Comparison of ENCODE assay signal across 8 mouse cellular contexts in genomic region chr4:21878776-21879175, GRCm38 (mm10). TPM values are rescaled to one million over a fixed set of nuclear protein-coding genes. Genes with fewer than 3 reads are reported as not detected.
DNase-seq lines count a peak whose midpoint lies in the region; ATAC-seq and TF ChIP-seq lines count a peak whose summit lies in the region.

No protein-coding gene starts in this region.

- no peaks in the 10 kb centered on the region for H3K9me3 ChIP-seq in kidney, embryonic 16.5 days (ENCODE audit: low read length)
- H3K9me3 ChIP-seq in intestine, embryonic 14.5 days (ENCODE audit: control insufficient read depth, low read length): no peaks in the 10 kb centered on the region
- H3K9me3 ChIP-seq in midbrain, postnatal 0 days (ENCODE audit: low read length): no peaks in the 10 kb centered on the region

- peak overlapping the region; percentile 64 for H3K4me2 ChIP-seq in kidney, embryonic 16.5 days (replicated peaks; ENCODE audit: low read depth, low read length)
- peak overlapping the region; percentile 74 for H3K4me2 ChIP-seq in intestine, embryonic 14.5 days (ENCODE audit: low read length)
- H3K4me2 ChIP-seq in midbrain, postnatal 0 days (ENCODE audit: low read depth, low read length, poor library complexity, severe bottlenecking): peak overlapping the region; percentile 63

- H3K9ac ChIP-seq in kidney, embryonic 16.5 days (replicated peaks; ENCODE audit: low read length): no peak overlapping the region; the same call in 1 of the 2 replicates
- peak overlapping the region; percentile 74 for H3K9ac ChIP-seq in intestine, embryonic 14.5 days (ENCODE audit: low read length)
- no peak overlapping the region for H3K9ac ChIP-seq in midbrain, postnatal 0 days (replicated peaks; ENCODE audit: low read length, poor library complexity, severe bottlenecking)

- peaks cover 9% of the 10 kb centered on the region for H3K36me3 ChIP-seq in kidney, embryonic 16.5 days (ENCODE audit: insufficient read depth, low read length)
- H3K36me3 ChIP-seq in intestine, embryonic 14.5 days (ENCODE audit: control insufficient read depth, insufficient read depth, low read length): peaks cover 31% of the 10 kb centered on the region
- peaks cover 9% of the 10 kb centered on the region for H3K36me3 ChIP-seq in midbrain, postnatal 0 days (ENCODE audit: insufficient read depth, low read length)

- H3K4me3 ChIP-seq in kidney, embryonic 16.5 days (ENCODE audit: low read length): peak overlapping the region; percentile 84
- peak overlapping the region; percentile 64 for H3K4me3 ChIP-seq in intestine, embryonic 14.5 days (ENCODE audit: low read depth, low read length)
- H3K4me3 ChIP-seq in midbrain, postnatal 0 days (ENCODE audit: low read depth, low read length): peak overlapping the region; percentile 76

- no peak for TF ChIP-seq CTCF in midbrain, postnatal 0 days (IDR thresholded peaks at IDR 0.05)

- peaks cover 8% of the 10 kb centered on the region; the same call in 1 of the 2 replicates for H3K4me1 ChIP-seq in kidney, embryonic 16.5 days (ENCODE audit: insufficient read depth, low read length)
- H3K4me1 ChIP-seq in intestine, embryonic 14.5 days (replicated peaks; ENCODE audit: control insufficient read depth, insufficient read depth, low read length): peaks cover 9% of the 10 kb centered on the region; the same call in 1 of the 2 replicates
- no peaks in the 10 kb centered on the region for H3K4me1 ChIP-seq in midbrain, postnatal 0 days (ENCODE audit: insufficient read depth, low read length)

- no peak for ATAC-seq in kidney, embryonic 16.5 days (ENCODE audit: low FRiP score, low TSS enrichment)
- no peak for ATAC-seq in intestine, embryonic 14.5 days (replicated peaks; ENCODE audit: low FRiP score, low TSS enrichment, low read depth)
- no peak for ATAC-seq in midbrain, postnatal 0 days (ENCODE audit: low FRiP score)

- H3K27ac ChIP-seq in kidney, embryonic 16.5 days (ENCODE audit: low read length): no peak overlapping the region
- 0 out of 2 replicates have a peak overlapping the region, but pooled peaks have one; percentile 36 for H3K27ac ChIP-seq in intestine, embryonic 14.5 days (ENCODE audit: low read depth)
- no peak overlapping the region for H3K27ac ChIP-seq in midbrain, postnatal 0 days (ENCODE audit: low read depth, low read length)

- no peaks in the 10 kb centered on the region for H3K27me3 ChIP-seq in kidney, embryonic 16.5 days (ENCODE audit: insufficient read depth, low read length)
- H3K27me3 ChIP-seq in intestine, embryonic 14.5 days (replicated peaks; ENCODE audit: control insufficient read depth, insufficient read depth, low read length): no peaks in the 10 kb centered on the region
- H3K27me3 ChIP-seq in midbrain, postnatal 0 days (ENCODE audit: insufficient read depth, low read length): no peaks in the 10 kb centered on the region

- WGBS in kidney, embryonic 16.5 days: 17% methylated on average over 6 of the region's 6 CpGs
- 12% methylated on average over 6 of the region's 6 CpGs for WGBS in intestine, embryonic 14.5 days
- WGBS in midbrain, postnatal 0 days: 31% methylated on average over 6 of the region's 6 CpGs

- no peak for DNase-seq in kidney, postnatal 14 days
- peak; percentile 5 for DNase-seq in embryo, embryonic 9.5 days (ENCODE audit: extremely low spot score)
- DNase-seq in intestine, embryonic 14.5 days (ENCODE audit: low spot score): no peak
- peak; percentile 4 for DNase-seq in midbrain, postnatal 0 days (ENCODE audit: low spot score)
- no peak for DNase-seq in cerebellum, postnatal 10 days
- DNase-seq in cerebellum, adult 9-10 months: no peak
- DNase-seq in ovary, postnatal 36 days (ENCODE audit: low spot score): no peak

RNA-seq across cellular contexts. Expression of gene Coq3, which starts 0.7 kb away (rescaled TPM):
- polyA plus RNA-seq in kidney, embryonic 16.5 days (2015; fragmentation: Nextera tagmentation; extraction: Ambion mirVana): 13.5 and 13.6 TPM in 2 replicates
- polyA plus RNA-seq in intestine, embryonic 14.5 days (2014; fragmentation: Nextera tagmentation; extraction: Ambion mirVana): 12.6 and 13.6 TPM in 2 replicates
- 11.3 and 13.9 TPM in 2 replicates for total RNA-seq in midbrain, postnatal 0 days (2014; rRNA removed)
- 21.0 and 22.1 TPM in 2 replicates for polyA plus RNA-seq in midbrain, postnatal 0 days (2015; fragmentation: Nextera tagmentation; extraction: Ambion mirVana)

RNA-seq across cellular contexts. Expression of gene Pnisr, which starts 31.4 kb away (rescaled TPM):
- polyA plus RNA-seq in kidney, embryonic 16.5 days (2015; fragmentation: Nextera tagmentation; extraction: Ambion mirVana): 129 and 154 TPM in 2 replicates
- polyA plus RNA-seq in intestine, embryonic 14.5 days (2014; fragmentation: Nextera tagmentation; extraction: Ambion mirVana): 136 and 144 TPM in 2 replicates
- total RNA-seq in midbrain, postnatal 0 days (2014; rRNA removed): 61.2 and 137 TPM in 2 replicates
- polyA plus RNA-seq in midbrain, postnatal 0 days (2015; fragmentation: Nextera tagmentation; extraction: Ambion mirVana): 161 and 173 TPM in 2 replicates

RNA-seq across cellular contexts. Expression of gene Faxc, which starts 52.4 kb away (rescaled TPM):
- polyA plus RNA-seq in kidney, embryonic 16.5 days (2015; fragmentation: Nextera tagmentation; extraction: Ambion mirVana): 3.2 and 3.7 TPM in 2 replicates
- polyA plus RNA-seq in intestine, embryonic 14.5 days (2014; fragmentation: Nextera tagmentation; extraction: Ambion mirVana): 9.2 TPM in 2 replicates
- total RNA-seq in midbrain, postnatal 0 days (2014; rRNA removed): 64.0 and 91.3 TPM in 2 replicates
- 10.8 and 12.2 TPM in 2 replicates for polyA plus RNA-seq in midbrain, postnatal 0 days (2015; fragmentation: Nextera tagmentation; extraction: Ambion mirVana)

Comparison
In these comparisons a context has a peak if more than half of its experiments do, and no peak if none do; other contexts are left out.
1. DNase-seq: peak in embryo, embryonic 9.5 days (single experiment) and midbrain, postnatal 0 days (single experiment); none in kidney, postnatal 14 days (single experiment), intestine, embryonic 14.5 days (single experiment), cerebellum, postnatal 10 days (0 of 2), cerebellum, adult 9-10 months (single experiment) and ovary, postnatal 36 days (single experiment).
2. Peak in every context shown above with its lines, with median percentiles within 50 percentile points of each other: H3K4me2 ChIP-seq and H3K4me3 ChIP-seq.